Mouse (Mus musculus) lung, postnatal 0 days (tissue): ENCODE measurements around the gene Wdr77. TPM values are rescaled to one million over a fixed set of nuclear protein-coding genes. Genes with fewer than 3 reads are reported as not detected.

ENCODE experiments used
- ATAC-seq: fragments of 200-750 bp; cut with Nextera tagmentation; 2 replicates; pipeline ENCODE4 v1.8.0; 2017; ENCODE audit warnings: moderate library complexity
- DNase-seq: peaks from one replicate; pipeline ENCODE4 v3.0.0-alpha.2; 2016; ENCODE audit warnings: low spot score
- H3K27ac ChIP-seq: fragments of 300-500 bp; sonication (generic); 2 replicates; pipeline ENCODE4 v1.5.1; 2014; ENCODE audit warnings: antibody characterized with exemption, mild to moderate bottlenecking, low read length, mixed read lengths
- H3K27me3 ChIP-seq: fragments of 300-500 bp; sonication (generic); replicated peaks from 2 replicates; pipeline ENCODE4 v1.6.1; 2014; ENCODE audit warnings: low read length, mixed read lengths; ENCODE audit not compliant: insufficient read depth
- H3K36me3 ChIP-seq: fragments of 300-500 bp; sonication (generic); 2 replicates; pipeline ENCODE4 v1.6.1; 2014; ENCODE audit warnings: low read length, mixed read lengths; ENCODE audit not compliant: insufficient read depth
- H3K4me1 ChIP-seq: fragments of 300-500 bp; sonication (generic); 2 replicates; pipeline ENCODE4 v1.6.1; 2014; ENCODE audit warnings: antibody characterized with exemption, low read depth, low read length, mixed read lengths; ENCODE audit not compliant: insufficient read depth
- H3K4me2 ChIP-seq: fragments of 300-500 bp; sonication (generic); replicated peaks from 2 replicates; pipeline ENCODE4 v1.6.1; 2014; ENCODE audit warnings: low read depth, mild to moderate bottlenecking, low read length, moderate library complexity, mixed read lengths
- H3K4me3 ChIP-seq: fragments of 300-500 bp; sonication (generic); 2 replicates; pipeline ENCODE4 v1.5.1; 2014; ENCODE audit warnings: low read depth, low read length
- H3K9ac ChIP-seq: fragments of 300-500 bp; sonication (generic); replicated peaks from 2 replicates; pipeline ENCODE4 v1.6.1; 2014; ENCODE audit warnings: low read depth, mild to moderate bottlenecking
- H3K9me3 ChIP-seq: fragments of 300-500 bp; sonication (generic); 2 replicates; pipeline ENCODE4 v1.6.1; 2016; ENCODE audit warnings: low read length, mixed read lengths
- CTCF ChIP-seq: IDR thresholded peaks from 2 replicates; pipeline ENCODE4 v1.5.1; 2016; ENCODE audit warnings: antibody characterized with exemption, mild to moderate bottlenecking
- EP300 ChIP-seq: IDR thresholded peaks from 2 replicates; pipeline ENCODE4 v1.6.1; 2016; ENCODE audit warnings: antibody characterized with exemption, mild to moderate bottlenecking, control low read depth
- WGBS: fragments of 180-500 bp; shearing (Covaris S2); extraction: QIAGEN DNeasy Blood & Tissue Kit; methylation state at CpG from one replicate; pipeline ENCODE4 v1.1.7; 2014; 5-methylcytosine and 5-hydroxymethylcytosine counted together
- polyA plus RNA-seq: library from polyadenylated mRNA; unstranded; fragments of >200 nt; fragmentation: Nextera tagmentation; extraction: Ambion mirVana; gene quantifications from 2 replicates; pipeline ENCODE4 v1.2.1, GENCODE M21; 2015

Wdr77 gene
- polyA plus RNA-seq, 1 experiment from 2014 or later = 50.0 TPM

- Histone ChIP-seq H3K9me3 (no peaks in the 10 kb centered on the region), H3K4me1 (no peaks in the 10 kb centered on the region), H3K27me3 (no peaks in the 10 kb centered on the region), H3K4me3 (no peak overlapping the region), H3K4me2 (no peak overlapping the region), H3K36me3 (no peaks in the 10 kb centered on the region), H3K27ac (no peak overlapping the region), H3K9ac (no peak overlapping the region)
- ATAC-seq (no peak), DNase-seq (no peak)
- WGBS = 71% methylated on average over 3 of the region's 3 CpGs
- no peak for TF ChIP-seq EP300
- no peak for TF ChIP-seq CTCF
These were observed 31.0 kb upstream of the Wdr77 start for GRCm38 (mm10) chr3:105928195-105928569.

GRCm38 (mm10) chr3:105928781-105929180 lies 30.4 kb upstream of the Wdr77 start:
- no peaks in the 10 kb centered on the region for H3K27me3 ChIP-seq
- H3K9ac ChIP-seq = no peak overlapping the region
- no peaks in the 10 kb centered on the region for H3K4me1 ChIP-seq
- H3K4me2 ChIP-seq = no peak overlapping the region
- TF ChIP-seq CTCF = no peak
- no peak for TF ChIP-seq EP300
- no peak overlapping the region for H3K27ac ChIP-seq
- ATAC-seq (no peak), DNase-seq (no peak)
- 75% methylated on average over 6 of the region's 6 CpGs for WGBS
- no peaks in the 10 kb centered on the region for H3K36me3 ChIP-seq
- H3K4me3 ChIP-seq = no peak overlapping the region
- H3K9me3 ChIP-seq = no peaks in the 10 kb centered on the region

GRCm38 (mm10) chr3:105929821-105930220 lies 29.3 kb upstream of the Wdr77 start:
- no peak overlapping the region for H3K9ac ChIP-seq
- peak; percentile 59; the same call in 1 of the 2 replicates for ATAC-seq
- H3K4me3 ChIP-seq = no peak overlapping the region
- H3K9me3 ChIP-seq = no peaks in the 10 kb centered on the region
- H3K27me3 ChIP-seq = no peaks in the 10 kb centered on the region
- TF ChIP-seq CTCF (no peak), EP300 (peak; percentile 42; the same call in 1 of the 2 replicates)
- WGBS = 57% methylated on average over 7 of the region's 7 CpGs
- no peaks in the 10 kb centered on the region for H3K36me3 ChIP-seq
- peaks cover 5% of the 10 kb centered on the region; the same call in 1 of the 2 replicates for H3K4me1 ChIP-seq
- peak; percentile 38 for DNase-seq
- no peak overlapping the region for H3K4me2 ChIP-seq
- no peak overlapping the region for H3K27ac ChIP-seq

GRCm38 (mm10) chr3:105931095-105931494 lies 28.1 kb upstream of the Wdr77 start:
- Histone ChIP-seq H3K9me3 (no peaks in the 10 kb centered on the region), H3K27ac (no peak overlapping the region), H3K4me3 (no peak overlapping the region), H3K27me3 (no peaks in the 10 kb centered on the region), H3K4me1 (peaks cover 5% of the 10 kb centered on the region; the same call in 1 of the 2 replicates), H3K9ac (no peak overlapping the region), H3K4me2 (0 out of 2 replicates have a peak overlapping the region, but pooled peaks have one; percentile 1), H3K36me3 (no peaks in the 10 kb centered on the region)
- 75% methylated on average over 2 of the region's 2 CpGs for WGBS
- no peak for ATAC-seq
- no peak for TF ChIP-seq CTCF
- TF ChIP-seq EP300 = no peak
- DNase-seq = no peak

- peak; percentile 52 for DNase-seq
- peak; percentile 44; the same call in 1 of the 2 replicates for ATAC-seq
- no peaks in the 10 kb centered on the region for H3K9me3 ChIP-seq
- no peak within 1 kb of the TSS for H3K27ac ChIP-seq
- WGBS = 55% methylated on average over 8 of the region's 8 CpGs
- no peaks in the 10 kb centered on the region for H3K27me3 ChIP-seq
- peaks cover 5% of the 10 kb centered on the region; the same call in 1 of the 2 replicates for H3K4me1 ChIP-seq
- no peaks in the 10 kb centered on the region for H3K36me3 ChIP-seq
- no peak within 1 kb of the TSS for H3K4me3 ChIP-seq
- no peak within 1 kb of the TSS for H3K9ac ChIP-seq
- TF ChIP-seq CTCF (no peak), EP300 (no peak)
- H3K4me2 ChIP-seq = no peak within 1 kb of the TSS
These were observed 26.7 kb upstream of the Wdr77 start, which contains the start of gene I830077J02Rik for GRCm38 (mm10) chr3:105932240-105933071. Gene I830077J02Rik (minus strand): TSS chr3:105932664.

- Histone ChIP-seq H3K27ac (no peak overlapping the region), H3K4me2 (no peak overlapping the region), H3K9ac (no peak overlapping the region), H3K4me3 (no peak overlapping the region), H3K9me3 (no peaks in the 10 kb centered on the region), H3K4me1 (peaks cover 5% of the 10 kb centered on the region; the same call in 1 of the 2 replicates), H3K27me3 (no peaks in the 10 kb centered on the region), H3K36me3 (no peaks in the 10 kb centered on the region)
- 88% methylated on average over 6 of the region's 6 CpGs for WGBS
- DNase-seq (no peak), ATAC-seq (no peak)
- TF ChIP-seq CTCF (no peak), EP300 (no peak)
These were observed 25.2 kb upstream of the Wdr77 start for GRCm38 (mm10) chr3:105933926-105934325.
